Comparison of ENCODE assay signal across 9 mouse cellular contexts in genomic region chr7:89699668-89700350, GRCm38 (mm10).
DNase-seq lines count a peak whose midpoint lies in the region; ATAC-seq and TF ChIP-seq lines count a peak whose summit lies in the region.
"Had no signal": no experiment of that assay in that cellular context is flagged by ENCODE, and none has a peak within 500 bp of the region (broad histone marks: within the 10 kb centered on the region; RNA-seq: fewer than 3 reads in every experiment).

No protein-coding gene starts in this region.

- H3K4me3 ChIP-seq in kidney, embryonic 14.5 days (ENCODE audit: low read length): no peak overlapping the region
- H3K4me3 ChIP-seq in embryonic fibroblast, embryonic 13.5 days (ENCODE audit: insufficient read depth, low read length): no peak overlapping the region
- H3K4me3 ChIP-seq: liver, embryonic 15.5 days had no signal

- no peaks in the 10 kb centered on the region for H3K27me3 ChIP-seq in kidney, embryonic 14.5 days (ENCODE audit: control insufficient read depth, insufficient read depth, low read length)
- H3K27me3 ChIP-seq: liver, embryonic 15.5 days had no signal

- ATAC-seq in kidney, embryonic 14.5 days (ENCODE audit: low FRiP score, low TSS enrichment): no peak

- no peak overlapping the region for H3K27ac ChIP-seq in kidney, embryonic 14.5 days (ENCODE audit: low read depth, low read length)
- H3K27ac ChIP-seq in embryonic fibroblast, embryonic 13.5 days (ENCODE audit: insufficient read depth, low read length): peak overlapping the region; percentile 19; the same call in 1 of the 2 replicates
- H3K27ac ChIP-seq: liver, embryonic 15.5 days had no signal

- no peak overlapping the region for H3K9ac ChIP-seq in kidney, embryonic 14.5 days (ENCODE audit: low read depth, low read length)
- H3K9ac ChIP-seq: liver, embryonic 15.5 days had no signal

- H3K4me2 ChIP-seq in kidney, embryonic 14.5 days (replicated peaks; ENCODE audit: low read depth, low read length): no peak overlapping the region
- H3K4me2 ChIP-seq: liver, embryonic 15.5 days had no signal

- WGBS in kidney, embryonic 14.5 days: 72% methylated on average over 5 of the region's 5 CpGs

- H3K9me3 ChIP-seq in kidney, embryonic 14.5 days (ENCODE audit: control insufficient read depth, low read length): no peaks in the 10 kb centered on the region
- H3K9me3 ChIP-seq: liver, embryonic 15.5 days had no signal

- no peaks in the 10 kb centered on the region for H3K36me3 ChIP-seq in kidney, embryonic 14.5 days (ENCODE audit: control insufficient read depth, insufficient read depth, low read length)
- H3K36me3 ChIP-seq: liver, embryonic 15.5 days had no signal

- DNase-seq in kidney, adult 18-20 months: peak; percentile 43
- peak; percentile 59 for DNase-seq in brain, adult 2 months (ENCODE audit: low read depth, low spot score)
- DNase-seq in kidney, postnatal 14 days: peak; percentile 29
- DNase-seq in thymus, adult 18-20 months: no peak
- DNase-seq in thymus, postnatal 0 days (ENCODE audit: low spot score): no peak
- DNase-seq in layer of hippocampus, adult 11-12 months (ENCODE audit: low spot score): no peak

- no peaks in the 10 kb centered on the region for H3K4me1 ChIP-seq in kidney, embryonic 14.5 days (ENCODE audit: control insufficient read depth, insufficient read depth, low read length)
- 0 out of 2 replicates have a peak, but pooled peaks cover 3% of the 10 kb centered on the region for H3K4me1 ChIP-seq in embryonic fibroblast, embryonic 13.5 days (ENCODE audit: control insufficient read depth, insufficient read depth, low read length)
- H3K4me1 ChIP-seq: liver, embryonic 15.5 days had no signal

- no peak for TF ChIP-seq CTCF in embryonic fibroblast, embryonic 13.5 days (IDR thresholded peaks at IDR 0.05; ENCODE audit: borderline replicate concordance, insufficient read depth, low read length)

- no peak for TF ChIP-seq POLR2A in embryonic fibroblast, embryonic 13.5 days (IDR thresholded peaks at IDR 0.05; ENCODE audit: low read depth, low read length)

Comparison
In these comparisons a context has a peak if more than half of its experiments do, and no peak if none do; other contexts are left out.
1. DNase-seq: peak in kidney, adult 18-20 months (single experiment), brain, adult 2 months (single experiment) and kidney, postnatal 14 days (single experiment); none in thymus, adult 18-20 months (0 of 2), thymus, postnatal 0 days (single experiment) and layer of hippocampus, adult 11-12 months (single experiment).